Mouse (Mus musculus): ENCODE results near the gene Fam8a1. TPM values are rescaled to one million over a fixed set of nuclear protein-coding genes. Genes with fewer than 3 reads are reported as not detected.

Fam8a1 gene
- polyA plus RNA-seq (2012; rRNA removed), result 7.3 and 7.9 TPM in 2 replicates

DNA sequence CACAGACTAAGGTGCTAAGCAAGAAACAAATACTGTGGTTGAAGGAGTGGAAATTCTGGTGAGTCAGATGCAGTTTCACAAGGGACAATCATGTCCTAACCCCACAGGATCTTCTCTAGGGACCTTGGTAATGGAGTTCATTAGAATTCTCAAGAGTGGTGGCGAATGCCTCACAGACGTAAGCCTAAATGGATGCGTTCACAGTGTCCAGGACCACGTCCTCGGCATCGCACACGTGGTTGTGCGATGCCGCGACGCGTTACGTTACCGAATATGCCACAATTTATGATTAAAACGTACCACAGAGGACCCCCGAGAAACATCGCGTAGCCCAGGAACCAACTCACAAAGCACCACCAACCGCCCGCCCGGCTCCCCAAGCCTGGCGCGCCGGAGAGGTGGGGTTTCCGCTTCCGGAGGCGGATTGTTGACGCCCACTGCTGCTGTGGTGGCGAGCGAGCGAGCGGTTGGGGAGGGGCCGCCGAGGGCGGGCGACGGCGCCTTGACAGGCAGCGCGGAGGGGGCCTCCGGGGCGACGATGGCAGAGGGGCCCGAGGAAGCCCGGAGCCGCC, at the start of gene Fam8a1:
Fam8a1 (plus strand) TSS at position 475 of the 572 bp plus-strand sequence.

Other genes starting within 250 kb of the Fam8a1 start
- 0.69 and 1.2 TPM in 2 replicates for gene Cap2, start 167.7 kb upstream of the Fam8a1 start, polyA plus RNA-seq (2012; rRNA removed)
- gene Nup153, start 58.4 kb downstream of the Fam8a1 start, polyA plus RNA-seq (2012; rRNA removed), result 35.5 and 39.6 TPM in 2 replicates

Measured in liver, embryonic 14 days (tissue).